Mouse (Mus musculus): Measurements from ENCODE around the gene Ttc38. TPM values are rescaled to one million over a fixed set of nuclear protein-coding genes. Genes with fewer than 3 reads are reported as not detected.

Gene Ttc38
- polyA plus RNA-seq, 1 experiment from 2014 or later, result 6.4 TPM

DNA sequence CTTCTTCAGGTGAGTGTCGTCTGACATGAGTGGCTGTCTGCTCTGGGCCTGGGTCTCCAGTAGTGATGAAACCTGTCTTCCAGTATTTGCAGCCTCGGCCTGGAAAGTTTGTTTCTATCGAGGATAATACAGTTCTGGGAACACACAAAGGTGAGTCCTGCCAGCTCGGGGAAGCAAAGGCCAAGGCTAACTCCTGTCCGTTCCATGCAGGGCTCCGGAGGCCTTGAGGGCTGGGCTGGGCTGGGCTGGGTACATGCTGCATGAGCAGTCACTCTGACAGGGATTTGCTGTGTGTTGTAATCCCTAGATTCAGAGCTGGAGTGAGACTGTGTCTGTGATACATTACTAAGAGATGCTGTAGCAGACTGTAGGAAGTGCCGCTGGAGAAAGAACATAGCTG is 61.8 kb downstream of the Ttc38 start:
- Histone ChIP-seq H3K27ac (ENCODE audit: low read depth, low read length) (no peak overlapping the region), H3K4me1 (ENCODE audit: control insufficient read depth, insufficient read depth, low read length) (no peaks in the 10 kb centered on the region), H3K36me3 (ENCODE audit: control insufficient read depth, insufficient read depth, low read length) (peaks cover 79% of the 10 kb centered on the region), H3K4me2 (replicated peaks; ENCODE audit: low read depth, low read length) (no peak overlapping the region), H3K9ac (ENCODE audit: low read depth, low read length) (no peak overlapping the region), H3K27me3 (ENCODE audit: control insufficient read depth, insufficient read depth, low read length) (no peaks in the 10 kb centered on the region), H3K4me3 (ENCODE audit: low read length) (no peak overlapping the region), H3K9me3 (ENCODE audit: control insufficient read depth, low read length) (no peaks in the 10 kb centered on the region)
- 91% methylated on average over 7 of the region's 7 CpGs for WGBS
- ATAC-seq (ENCODE audit: low FRiP score, low TSS enrichment), result no peak

DNA sequence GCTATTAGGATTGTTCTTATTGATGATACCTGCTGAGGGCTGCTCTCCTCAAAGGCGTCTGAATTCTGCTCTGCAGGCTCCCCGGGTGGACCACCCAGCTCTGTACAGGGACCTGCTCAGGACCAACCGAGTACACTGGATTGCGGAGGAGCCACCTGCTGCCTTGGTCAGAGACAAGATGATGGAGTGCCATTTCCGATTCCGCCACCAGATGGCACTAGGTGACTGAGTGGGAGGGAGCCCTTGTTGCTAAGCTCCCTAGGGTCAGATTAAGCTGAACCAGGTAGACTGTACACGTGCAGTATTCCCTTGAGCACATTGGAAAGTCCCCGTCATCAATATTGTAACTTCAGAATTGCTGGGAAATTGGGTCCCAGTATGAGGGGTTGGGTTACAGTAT is 64.2 kb downstream of the Ttc38 start:
- peak; percentile 60 for ATAC-seq (ENCODE audit: low FRiP score, low TSS enrichment)
- no peak overlapping the region for H3K9ac ChIP-seq (ENCODE audit: low read depth, low read length)

DNA sequence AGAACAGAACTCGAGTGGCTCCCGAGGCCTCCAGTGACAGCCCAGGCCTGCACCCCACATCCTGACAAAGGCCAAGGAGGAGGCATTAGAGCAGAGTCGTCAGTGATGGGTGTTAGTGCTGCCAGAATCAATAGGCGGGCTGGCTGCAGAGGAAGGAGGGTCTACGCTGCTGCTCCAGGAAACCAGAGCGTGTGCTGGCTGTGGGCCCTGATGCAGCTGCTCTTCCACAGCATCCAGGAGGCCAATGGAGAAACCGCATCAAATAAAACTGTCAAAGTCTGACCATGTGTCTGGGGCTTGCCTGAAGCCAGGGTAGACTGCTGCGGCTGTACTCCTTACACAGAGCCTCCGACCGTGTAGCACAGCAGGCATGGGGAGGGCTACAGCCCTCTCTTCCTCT is 65.0 kb downstream of the Ttc38 start:
- ATAC-seq (ENCODE audit: low FRiP score, low TSS enrichment), result no peak
- no peak overlapping the region for H3K9ac ChIP-seq (ENCODE audit: low read depth, low read length)
- no peak overlapping the region for H3K4me3 ChIP-seq (ENCODE audit: low read length)
- H3K36me3 ChIP-seq (ENCODE audit: control insufficient read depth, insufficient read depth, low read length), result peaks cover 66% of the 10 kb centered on the region
- no peaks in the 10 kb centered on the region for H3K9me3 ChIP-seq (ENCODE audit: control insufficient read depth, low read length)
- H3K27me3 ChIP-seq (ENCODE audit: control insufficient read depth, insufficient read depth, low read length), result no peaks in the 10 kb centered on the region
- H3K4me1 ChIP-seq (ENCODE audit: control insufficient read depth, insufficient read depth, low read length), result no peaks in the 10 kb centered on the region
- WGBS, result 78% methylated on average over 10 of the region's 10 CpGs
- no peak overlapping the region for H3K27ac ChIP-seq (ENCODE audit: low read depth, low read length)
- H3K4me2 ChIP-seq (replicated peaks; ENCODE audit: low read depth, low read length), result no peak overlapping the region

More for the DNA sequence above, 64.2 kb downstream of the Ttc38 start:
- Histone ChIP-seq H3K27me3 (ENCODE audit: control insufficient read depth, insufficient read depth, low read length) (no peaks in the 10 kb centered on the region), H3K4me3 (ENCODE audit: low read length) (no peak overlapping the region), H3K4me2 (replicated peaks; ENCODE audit: low read depth, low read length) (no peak overlapping the region), H3K4me1 (ENCODE audit: control insufficient read depth, insufficient read depth, low read length) (no peaks in the 10 kb centered on the region), H3K36me3 (ENCODE audit: control insufficient read depth, insufficient read depth, low read length) (peaks cover 66% of the 10 kb centered on the region), H3K27ac (ENCODE audit: low read depth, low read length) (no peak overlapping the region), H3K9me3 (ENCODE audit: control insufficient read depth, low read length) (no peaks in the 10 kb centered on the region)
- 15% methylated on average over 8 of the region's 8 CpGs for WGBS

DNA sequence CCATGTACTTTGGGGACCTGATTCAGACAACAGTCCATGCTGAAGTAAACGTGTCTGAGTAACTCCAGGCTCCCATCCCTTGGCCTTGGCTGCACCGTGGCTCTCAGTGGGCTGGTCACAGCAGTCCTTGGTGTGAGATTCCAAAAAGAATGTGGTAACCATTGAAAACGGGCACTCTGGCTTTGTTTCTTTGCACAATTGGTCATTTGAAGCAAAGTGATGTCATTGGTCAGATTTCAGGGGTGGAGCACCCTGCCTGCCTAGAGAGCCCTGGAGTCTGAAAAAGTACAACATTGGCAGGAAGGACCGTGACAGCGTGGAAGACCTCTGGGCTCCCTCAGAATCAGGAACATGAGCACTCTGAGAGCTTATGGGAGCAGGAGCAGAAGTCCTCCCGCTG is 67.3 kb downstream of the Ttc38 start:
- H3K9ac ChIP-seq (ENCODE audit: low read depth, low read length), result no peak overlapping the region
- H3K36me3 ChIP-seq (ENCODE audit: control insufficient read depth, insufficient read depth, low read length), result peaks cover 43% of the 10 kb centered on the region
- no peak overlapping the region for H3K27ac ChIP-seq (ENCODE audit: low read depth, low read length)
- no peaks in the 10 kb centered on the region for H3K9me3 ChIP-seq (ENCODE audit: control insufficient read depth, low read length)
- no peak for ATAC-seq (ENCODE audit: low FRiP score, low TSS enrichment)
- no peak overlapping the region for H3K4me3 ChIP-seq (ENCODE audit: low read length)
- H3K4me2 ChIP-seq (replicated peaks; ENCODE audit: low read depth, low read length), result no peak overlapping the region
- no peaks in the 10 kb centered on the region for H3K27me3 ChIP-seq (ENCODE audit: control insufficient read depth, insufficient read depth, low read length)
- H3K4me1 ChIP-seq (ENCODE audit: control insufficient read depth, insufficient read depth, low read length), result no peaks in the 10 kb centered on the region
- 76% methylated on average over 6 of the region's 6 CpGs for WGBS

DNA sequence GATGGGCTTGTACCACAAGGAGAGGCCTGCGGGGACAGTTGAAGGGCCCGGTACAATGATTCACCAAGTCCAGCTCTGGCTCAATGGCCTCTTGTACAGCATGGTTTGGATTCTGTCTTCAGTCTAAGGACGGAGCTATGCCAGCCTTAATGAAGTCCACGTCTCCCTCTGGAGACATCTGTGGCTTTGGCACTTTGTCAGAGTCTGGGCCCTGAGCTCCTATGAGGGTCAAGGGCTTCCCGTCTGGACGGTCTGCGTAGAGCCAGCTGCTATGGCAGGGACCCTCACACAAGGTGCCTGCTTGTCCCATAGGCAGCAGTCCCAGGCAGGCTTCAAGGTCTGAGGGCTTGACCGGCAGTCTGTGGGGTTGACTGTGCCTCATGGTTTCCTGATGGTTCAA is 68.2 kb downstream of the Ttc38 start:
- Histone ChIP-seq H3K4me3 (ENCODE audit: low read length) (no peak overlapping the region), H3K27ac (ENCODE audit: low read depth, low read length) (no peak overlapping the region), H3K9ac (ENCODE audit: low read depth, low read length) (no peak overlapping the region), H3K4me2 (replicated peaks; ENCODE audit: low read depth, low read length) (no peak overlapping the region), H3K9me3 (ENCODE audit: control insufficient read depth, low read length) (no peaks in the 10 kb centered on the region), H3K27me3 (ENCODE audit: control insufficient read depth, insufficient read depth, low read length) (no peaks in the 10 kb centered on the region), H3K4me1 (ENCODE audit: control insufficient read depth, insufficient read depth, low read length) (no peaks in the 10 kb centered on the region), H3K36me3 (ENCODE audit: control insufficient read depth, insufficient read depth, low read length) (peaks cover 34% of the 10 kb centered on the region)
- WGBS, result 88% methylated on average over 8 of the region's 8 CpGs
- no peak for ATAC-seq (ENCODE audit: low FRiP score, low TSS enrichment)

DNA sequence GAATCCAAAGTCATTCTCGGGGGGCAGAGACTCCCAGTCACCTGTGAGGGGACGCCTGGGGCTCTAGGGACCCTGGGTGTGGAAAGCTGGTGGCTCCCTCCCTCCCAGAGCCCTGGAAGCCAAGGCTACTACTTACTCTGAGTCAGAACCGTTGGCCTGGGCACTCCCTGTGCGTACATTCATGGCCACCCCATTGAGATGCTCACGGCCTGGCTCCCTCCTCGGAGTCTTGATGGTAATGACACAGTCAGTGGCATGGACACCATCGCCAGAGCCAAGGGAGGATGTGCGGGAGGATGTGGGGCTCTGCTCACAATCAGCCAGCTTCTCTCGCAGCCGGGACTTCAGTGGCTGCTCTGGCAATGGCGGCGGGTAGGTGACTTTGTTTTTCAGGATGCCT is 68.7 kb downstream of the Ttc38 start:
- no peak overlapping the region for H3K4me3 ChIP-seq (ENCODE audit: low read length)
- ATAC-seq (ENCODE audit: low FRiP score, low TSS enrichment), result no peak
- WGBS, result 83% methylated on average over 12 of the region's 12 CpGs

DNA sequence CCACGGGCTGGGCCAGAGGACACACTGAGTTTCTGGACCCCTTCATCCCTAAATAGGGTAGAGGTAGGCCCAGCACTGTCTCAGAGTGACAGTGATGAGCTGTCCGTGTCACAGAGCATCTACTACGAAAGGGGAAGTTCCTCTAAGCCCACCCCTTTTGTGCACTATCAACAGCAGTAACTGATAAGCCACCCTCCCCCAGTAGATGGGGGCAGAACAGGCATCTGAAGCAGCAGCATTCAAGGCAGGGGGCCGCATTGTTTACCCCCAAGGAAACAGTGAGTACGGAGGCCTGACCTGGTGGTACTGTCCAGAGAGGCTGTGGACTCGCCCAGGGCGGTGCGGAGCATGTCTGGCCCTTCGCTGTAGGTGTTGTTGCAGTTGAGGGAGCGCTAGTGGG is 70.4 kb downstream of the Ttc38 start:
- no peak overlapping the region for H3K4me3 ChIP-seq (ENCODE audit: low read length)
- H3K9ac ChIP-seq (ENCODE audit: low read depth, low read length), result no peak overlapping the region
- H3K27ac ChIP-seq (ENCODE audit: low read depth, low read length), result no peak overlapping the region
- H3K4me2 ChIP-seq (replicated peaks; ENCODE audit: low read depth, low read length), result no peak overlapping the region
- ATAC-seq (ENCODE audit: low FRiP score, low TSS enrichment), result no peak
- no peaks in the 10 kb centered on the region for H3K27me3 ChIP-seq (ENCODE audit: control insufficient read depth, insufficient read depth, low read length)
- H3K9me3 ChIP-seq (ENCODE audit: control insufficient read depth, low read length), result no peaks in the 10 kb centered on the region
- WGBS, result 91% methylated on average over 10 of the region's 10 CpGs
- H3K4me1 ChIP-seq (ENCODE audit: control insufficient read depth, insufficient read depth, low read length), result no peaks in the 10 kb centered on the region
- H3K36me3 ChIP-seq (ENCODE audit: control insufficient read depth, insufficient read depth, low read length), result peaks cover 17% of the 10 kb centered on the region

More for the DNA sequence above, 68.7 kb downstream of the Ttc38 start:
- Histone ChIP-seq H3K27me3 (ENCODE audit: control insufficient read depth, insufficient read depth, low read length) (no peaks in the 10 kb centered on the region), H3K4me1 (ENCODE audit: control insufficient read depth, insufficient read depth, low read length) (no peaks in the 10 kb centered on the region), H3K4me2 (replicated peaks; ENCODE audit: low read depth, low read length) (no peak overlapping the region), H3K36me3 (ENCODE audit: control insufficient read depth, insufficient read depth, low read length) (peaks cover 32% of the 10 kb centered on the region), H3K9ac (ENCODE audit: low read depth, low read length) (no peak overlapping the region), H3K9me3 (ENCODE audit: control insufficient read depth, low read length) (no peaks in the 10 kb centered on the region), H3K27ac (ENCODE audit: low read depth, low read length) (no peak overlapping the region)

DNA sequence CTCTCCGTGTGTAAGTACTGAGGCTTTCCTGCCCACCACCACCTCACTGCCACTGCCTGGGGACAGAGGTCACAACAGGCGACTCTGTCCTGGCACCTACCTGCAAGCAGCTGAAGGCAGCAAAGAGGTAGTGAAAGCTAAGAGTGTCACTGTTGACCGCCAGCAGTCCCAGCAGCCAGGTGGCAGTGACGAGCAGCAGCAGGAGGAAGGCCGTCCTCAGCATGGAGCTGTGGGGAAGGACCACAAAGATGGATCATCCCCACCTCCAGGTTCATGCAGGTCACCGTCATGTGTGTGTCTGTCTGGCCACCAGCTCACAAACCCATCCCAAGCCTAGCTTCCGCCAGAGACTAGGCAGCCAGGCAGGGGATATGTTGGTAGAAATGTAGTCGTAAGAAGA is 71.7 kb downstream of the Ttc38 start:
- Histone ChIP-seq H3K4me2 (replicated peaks; ENCODE audit: low read depth, low read length) (no peak overlapping the region), H3K9ac (ENCODE audit: low read depth, low read length) (no peak overlapping the region), H3K27ac (ENCODE audit: low read depth, low read length) (no peak overlapping the region), H3K9me3 (ENCODE audit: control insufficient read depth, low read length) (no peaks in the 10 kb centered on the region), H3K4me1 (ENCODE audit: control insufficient read depth, insufficient read depth, low read length) (peaks cover 2% of the 10 kb centered on the region), H3K36me3 (ENCODE audit: control insufficient read depth, insufficient read depth, low read length) (peaks cover 4% of the 10 kb centered on the region; the same call in 1 of the 2 replicates), H3K27me3 (ENCODE audit: control insufficient read depth, insufficient read depth, low read length) (no peaks in the 10 kb centered on the region), H3K4me3 (ENCODE audit: low read length) (no peak overlapping the region)
- 76% methylated on average over 8 of the region's 8 CpGs for WGBS
- no peak for ATAC-seq (ENCODE audit: low FRiP score, low TSS enrichment)
